Comparison of ENCODE assay signal across 8 mouse cellular contexts in genomic region chr1:74235938-74236589, GRCm38 (mm10). TPM values are rescaled to one million over a fixed set of nuclear protein-coding genes. Genes with fewer than 3 reads are reported as not detected.
DNase-seq lines count a peak whose midpoint lies in the region; ATAC-seq and TF ChIP-seq lines count a peak whose summit lies in the region.

TSS of gene Arpc2 (plus strand) at chr1:74236084.

- intact Hi-C loops in heart, postnatal 25 days (cut with DNase I), result loop anchor here (5.0 kb wide), 1 partner anchor 46 kb away; the partner anchor contains the start of genes Aamp and Pnkd

- H3K9me3 ChIP-seq in ES-E14 (ENCODE audit: control insufficient read depth, insufficient read depth, low read depth, low read length), result no peaks in the 10 kb centered on the region
- H3K9me3 ChIP-seq in forebrain, embryonic 15.5 days, result no peaks in the 10 kb centered on the region

- in situ Hi-C loops in ES-E14 (cut with MboI; ENCODE audit: low sequenced_read_pairs in 2 of 2, unreplicated experiment in 2 of 2), result no loop called here

- H3K27me3 ChIP-seq in forebrain, embryonic 15.5 days, result no peaks in the 10 kb centered on the region

- peak within 1 kb of the TSS; percentile 56 for H3K27ac ChIP-seq in ES-E14 (ENCODE audit: insufficient read depth, low read depth, low read length, poor library complexity, severe bottlenecking)
- peak within 1 kb of the TSS; percentile 88 for H3K27ac ChIP-seq in forebrain, embryonic 15.5 days (replicated peaks)

- H3K36me3 ChIP-seq in ES-E14 (ENCODE audit: control insufficient read depth, insufficient read depth, low read length, poor library complexity, severe bottlenecking), result peaks cover 2% of the 10 kb centered on the region; the same call in 1 of the 2 replicates
- no peaks in the 10 kb centered on the region for H3K36me3 ChIP-seq in forebrain, embryonic 15.5 days

- peak within 1 kb of the TSS; percentile 88 for H3K4me2 ChIP-seq in forebrain, embryonic 15.5 days (replicated peaks)

- peaks cover 5 to 9% of the 10 kb centered on the region in 2 experiments; a peak in 3 of 4 replicates for H3K4me1 ChIP-seq in ES-E14 (ENCODE audit: control insufficient read depth in 2 of 2, insufficient read depth in 2 of 2, low read length in 2 of 2, poor library complexity in 1 of 2)
- H3K4me1 ChIP-seq in forebrain, embryonic 15.5 days, result peaks cover 38% of the 10 kb centered on the region
- H3K4me1 ChIP-seq in lung, adult 2 months (ENCODE audit: control insufficient read depth, insufficient read depth, low read length), result peaks cover 16% of the 10 kb centered on the region

- no peak for TF ChIP-seq CTCF in lung, adult 2 months (IDR thresholded peaks at IDR 0.05; ENCODE audit: insufficient read depth, low read length)

- ATAC-seq in forebrain, embryonic 15.5 days (replicated peaks), result peak; percentile 94
- ATAC-seq in neutrophil, adult 5-6 weeks (ENCODE audit: extremely low read depth, insufficient number of reproducible peaks, low FRiP score, poor library complexity, severe bottlenecking), result peak; percentile 79

- peak; percentile 89 for DNase-seq in ES-E14 (ENCODE audit: low read depth, low spot score)
- peak; percentile 97 for DNase-seq in cerebellum, adult 11-12 months
- DNase-seq in heart, postnatal 25 days (ENCODE audit: low spot score), result peak; percentile 98
- peak; percentile 97 for DNase-seq in layer of hippocampus, adult 18-20 months (ENCODE audit: low spot score in 2 of 2)
- peak; percentile 97 for DNase-seq in lung, adult 2 months
- DNase-seq in thymus, adult 18-20 months, result peak; percentile 95 to 96

- H3K4me3 ChIP-seq in ES-E14 (ENCODE audit: insufficient read depth in 1 of 2, low read depth in 1 of 2, low read length in 2 of 2, poor library complexity in 1 of 2, severe bottlenecking in 1 of 2), result peak within 1 kb of the TSS; percentile 93 to 95
- peak within 1 kb of the TSS; percentile 80 for H3K4me3 ChIP-seq in forebrain, embryonic 15.5 days
- H3K4me3 ChIP-seq in lung, adult 2 months (replicated peaks; ENCODE audit: extremely low read depth, low read depth, low read length), result peak within 1 kb of the TSS; percentile 81

- whole genome bisulfite sequencing in forebrain, embryonic 15.5 days, result 2% methylated on average over 42 of the region's 55 CpGs
- 3% methylated on average over 40 of the region's 55 CpGs for WGBS in lung, adult 2 months

- TF ChIP-seq POLR2A in lung, adult 2 months (IDR thresholded peaks at IDR 0.05; ENCODE audit: borderline replicate concordance, extremely low read depth, low read depth, low read length), result peak; percentile 99

- H3K9ac ChIP-seq in ES-E14 (ENCODE audit: insufficient read depth, low read depth, low read length, poor library complexity, severe bottlenecking), result peak within 1 kb of the TSS; percentile 91
- H3K9ac ChIP-seq in forebrain, embryonic 15.5 days (replicated peaks), result peak within 1 kb of the TSS; percentile 74

TF ChIP-seq in ES-E14, 5 proteins besides CTCF, POLR2A, EP300 and RAD21:
- TF ChIP-seq MAFK (IDR thresholded peaks at IDR 0.05; ENCODE audit: insufficient read depth, low read depth, low read length) (no peak), HCFC1 (IDR thresholded peaks at IDR 0.05; ENCODE audit: borderline replicate concordance, insufficient read depth, low read length) (peak; percentile 48; the same call in 1 of the 2 replicates)

RNA-seq across cellular contexts. Expression of gene Arpc2, which starts in this region (rescaled TPM):
- total RNA-seq in ES-E14 (2012; rRNA removed), result 67.5 and 100 TPM in 2 replicates
- 403 and 418 TPM in 2 replicates for polyA plus RNA-seq in forebrain, embryonic 15.5 days (2015; fragmentation: Nextera tagmentation; extraction: Ambion mirVana)
- total RNA-seq in heart, postnatal 25 days (2021), result 100 to 1,000 TPM; 134 to 140 TPM
- total RNA-seq in layer of hippocampus, adult 18-20 months (2021), result 100 to 1,000 TPM; 376 to 401 TPM
- polyA plus RNA-seq in lung, adult 2 months (2012; rRNA removed), result 177 and 180 TPM in 2 replicates
- total RNA-seq in neutrophil, adult 5-6 weeks (2017), result 711 and 718 TPM in 2 replicates

Comparison
In these comparisons a context has a peak if more than half of its experiments do, and no peak if none do; other contexts are left out.
1. Peak in every context shown above with its lines: DNase-seq, ATAC-seq, H3K4me3 ChIP-seq and H3K27ac ChIP-seq.